Mouse (Mus musculus): ENCODE measurements around the gene Wdr74.

- no peak for TF ChIP-seq CTCF (IDR thresholded peaks at IDR 0.05; ENCODE audit: low read depth)
- no peak for TF ChIP-seq EP300 (IDR thresholded peaks at IDR 0.05; ENCODE audit: low read depth)
These were observed 1.3 kb upstream of the Wdr74 start for GRCm38 (mm10) chr19:8734334-8734733.

Data from liver, postnatal 0 days (tissue).